Mouse (Mus musculus): ENCODE results near the gene Klc3. TPM values are rescaled to one million over a fixed set of nuclear protein-coding genes. Genes with fewer than 3 reads are reported as not detected.
A peak's percentile ranks its signal among the peaks of the same experiment; 100 is the strongest.

Klc3 gene
- polyA plus RNA-seq, 1 experiment from 2014 or later = 3.5 TPM

GRCm38 (mm10) chr7:19363881-19364280, 40.0 kb downstream of the Klc3 start:
- 0 out of 2 replicates have a peak, but pooled peaks cover 2% of the 10 kb centered on the region for H3K27me3 ChIP-seq (ENCODE audit: control insufficient read depth, insufficient read depth, low read length)
- no peak overlapping the region for H3K4me3 ChIP-seq (ENCODE audit: low read depth, low read length)
- no peaks in the 10 kb centered on the region for H3K36me3 ChIP-seq (ENCODE audit: control insufficient read depth, insufficient read depth, low read length)
- ATAC-seq (ENCODE audit: insufficient number of reproducible peaks, low FRiP score, low TSS enrichment, low read depth) (no peak), DNase-seq (ENCODE audit: low spot score) (peak; percentile 80)
- peaks cover 10% of the 10 kb centered on the region for H3K4me1 ChIP-seq (ENCODE audit: control insufficient read depth, insufficient read depth, low read length)
- WGBS = 1% methylated on average over 18 of the region's 18 CpGs
- H3K27ac ChIP-seq (replicated peaks; ENCODE audit: low read depth, low read length) = no peak overlapping the region
- no peak overlapping the region for H3K9ac ChIP-seq (ENCODE audit: low read length)
- H3K9me3 ChIP-seq (ENCODE audit: control insufficient read depth, low read length) = no peaks in the 10 kb centered on the region
- no peak overlapping the region for H3K4me2 ChIP-seq (ENCODE audit: low read depth, severe bottlenecking)

DNA sequence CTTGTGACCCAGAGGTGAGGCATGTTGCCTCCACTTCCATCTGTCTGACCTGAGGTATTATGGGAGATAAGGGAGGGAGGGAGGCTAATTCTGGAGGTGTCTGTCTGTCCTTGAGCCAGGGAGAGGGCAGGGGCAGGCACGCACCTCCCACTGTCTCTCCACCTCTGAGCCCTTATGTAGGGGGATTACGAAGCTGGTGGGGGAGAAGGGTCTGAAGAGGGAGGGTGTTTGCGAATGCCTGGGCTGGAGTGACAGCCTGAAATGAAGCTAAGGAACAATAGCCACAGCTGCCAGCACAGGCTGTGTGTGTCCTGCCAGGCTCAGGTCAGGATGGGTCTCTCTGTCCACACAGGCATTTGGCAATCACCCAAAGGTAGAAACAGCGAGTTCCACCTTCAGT, 41.6 kb downstream of the Klc3 start:
- peaks cover 13% of the 10 kb centered on the region for H3K4me1 ChIP-seq (ENCODE audit: control insufficient read depth, insufficient read depth, low read length)
- no peaks in the 10 kb centered on the region for H3K9me3 ChIP-seq (ENCODE audit: control insufficient read depth, low read length)
- no peak overlapping the region for H3K4me2 ChIP-seq (ENCODE audit: low read depth, severe bottlenecking)
- H3K27ac ChIP-seq (replicated peaks; ENCODE audit: low read depth, low read length) = no peak overlapping the region
- 68% methylated on average over 4 of the region's 4 CpGs for WGBS
- H3K27me3 ChIP-seq (ENCODE audit: control insufficient read depth, insufficient read depth, low read length) = 0 out of 2 replicates have a peak, but pooled peaks cover 2% of the 10 kb centered on the region
- H3K9ac ChIP-seq (ENCODE audit: low read length) = no peak overlapping the region
- no peak overlapping the region; the same call in 1 of the 2 replicates for H3K4me3 ChIP-seq (ENCODE audit: low read depth, low read length)
- ATAC-seq (ENCODE audit: insufficient number of reproducible peaks, low FRiP score, low TSS enrichment, low read depth) (no peak), DNase-seq (ENCODE audit: low spot score) (no peak)
- peaks cover 3% of the 10 kb centered on the region; the same call in 1 of the 2 replicates for H3K36me3 ChIP-seq (ENCODE audit: control insufficient read depth, insufficient read depth, low read length)

GRCm38 (mm10) chr7:19361720-19362119, 42.2 kb downstream of the Klc3 start:
- ATAC-seq (ENCODE audit: insufficient number of reproducible peaks, low FRiP score, low TSS enrichment, low read depth) (no peak), DNase-seq (ENCODE audit: low spot score) (peak; percentile 82)
- H3K4me1 ChIP-seq (ENCODE audit: control insufficient read depth, insufficient read depth, low read length) = peaks cover 13% of the 10 kb centered on the region
- H3K27me3 ChIP-seq (ENCODE audit: control insufficient read depth, insufficient read depth, low read length) = 0 out of 2 replicates have a peak, but pooled peaks cover 2% of the 10 kb centered on the region
- peak overlapping the region; percentile 68 for H3K4me3 ChIP-seq (ENCODE audit: low read depth, low read length)
- H3K27ac ChIP-seq (replicated peaks; ENCODE audit: low read depth, low read length) = no peak overlapping the region
- 12% methylated on average over 16 of the region's 16 CpGs for WGBS
- H3K9me3 ChIP-seq (ENCODE audit: control insufficient read depth, low read length) = no peaks in the 10 kb centered on the region
- H3K36me3 ChIP-seq (ENCODE audit: control insufficient read depth, insufficient read depth, low read length) = peaks cover 5% of the 10 kb centered on the region; the same call in 1 of the 2 replicates
- H3K9ac ChIP-seq (ENCODE audit: low read length) = peak overlapping the region; percentile 40; the same call in 1 of the 2 replicates
- H3K4me2 ChIP-seq (ENCODE audit: low read depth, severe bottlenecking) = peak overlapping the region; percentile 91

GRCm38 (mm10) chr7:19360944-19361343, 43.0 kb downstream of the Klc3 start:
- H3K27me3 ChIP-seq (ENCODE audit: control insufficient read depth, insufficient read depth, low read length) = 0 out of 2 replicates have a peak, but pooled peaks cover 2% of the 10 kb centered on the region
- peak overlapping the region; percentile 40 for H3K9ac ChIP-seq (ENCODE audit: low read length)
- WGBS = 0% methylated on average over 27 of the region's 27 CpGs
- peaks cover 13% of the 10 kb centered on the region for H3K4me1 ChIP-seq (ENCODE audit: control insufficient read depth, insufficient read depth, low read length)
- no peaks in the 10 kb centered on the region for H3K9me3 ChIP-seq (ENCODE audit: control insufficient read depth, low read length)
- H3K4me2 ChIP-seq (ENCODE audit: low read depth, severe bottlenecking) = peak overlapping the region; percentile 91
- H3K4me3 ChIP-seq (ENCODE audit: low read depth, low read length) = peak overlapping the region; percentile 68
- peak; percentile 71; the same call in 1 of the 2 replicates for ATAC-seq (ENCODE audit: insufficient number of reproducible peaks, low FRiP score, low TSS enrichment, low read depth)
- DNase-seq (ENCODE audit: low spot score) = peak; percentile 92
- H3K36me3 ChIP-seq (ENCODE audit: control insufficient read depth, insufficient read depth, low read length) = peaks cover 5% of the 10 kb centered on the region; the same call in 1 of the 2 replicates
- no peak overlapping the region for H3K27ac ChIP-seq (replicated peaks; ENCODE audit: low read depth, low read length)

GRCm38 (mm10) chr7:19359892-19360641, 43.8 kb downstream of the Klc3 start:
- H3K27ac ChIP-seq (replicated peaks; ENCODE audit: low read depth, low read length) = 0 out of 2 replicates have a peak overlapping the region, but pooled peaks have one; percentile 9
- no peaks in the 10 kb centered on the region for H3K9me3 ChIP-seq (ENCODE audit: control insufficient read depth, low read length)
- peak; percentile 84 for DNase-seq (ENCODE audit: low spot score)
- peak overlapping the region; percentile 68 for H3K4me3 ChIP-seq (ENCODE audit: low read depth, low read length)
- peaks cover 5% of the 10 kb centered on the region; the same call in 1 of the 2 replicates for H3K36me3 ChIP-seq (ENCODE audit: control insufficient read depth, insufficient read depth, low read length)
- peak; percentile 78; the same call in 1 of the 2 replicates for ATAC-seq (ENCODE audit: insufficient number of reproducible peaks, low FRiP score, low TSS enrichment, low read depth)
- H3K4me1 ChIP-seq (ENCODE audit: control insufficient read depth, insufficient read depth, low read length) = peaks cover 13% of the 10 kb centered on the region
- peak overlapping the region; percentile 91 for H3K4me2 ChIP-seq (ENCODE audit: low read depth, severe bottlenecking)
- WGBS = under 1% methylated on average over 44 of the region's 45 CpGs
- H3K27me3 ChIP-seq (ENCODE audit: control insufficient read depth, insufficient read depth, low read length) = 0 out of 2 replicates have a peak, but pooled peaks cover 2% of the 10 kb centered on the region
- H3K9ac ChIP-seq (ENCODE audit: low read length) = peak overlapping the region; percentile 55

GRCm38 (mm10) chr7:19359299-19359891, 44.5 kb downstream of the Klc3 start, which contains the start of the genes Cd3eap and Ppp1r13l:
Cd3eap (minus strand) TSS chr7:19359483.
Ppp1r13l (plus strand) TSS chr7:19359749.
- H3K4me3 ChIP-seq (ENCODE audit: low read depth, low read length) = peak within 1 kb of the TSS; percentile 68
- 0 out of 2 replicates have a peak, but pooled peaks cover 2% of the 10 kb centered on the region for H3K27me3 ChIP-seq (ENCODE audit: control insufficient read depth, insufficient read depth, low read length)
- peak within 1 kb of the TSS; percentile 91 for H3K4me2 ChIP-seq (ENCODE audit: low read depth, severe bottlenecking)
- H3K9me3 ChIP-seq (ENCODE audit: control insufficient read depth, low read length) = no peaks in the 10 kb centered on the region
- WGBS = under 1% methylated on average over 31 of the region's 31 CpGs
- DNase-seq (ENCODE audit: low spot score) (peak; percentile 89), ATAC-seq (ENCODE audit: insufficient number of reproducible peaks, low FRiP score, low TSS enrichment, low read depth) (peak; percentile 55; the same call in 1 of the 2 replicates)
- H3K36me3 ChIP-seq (ENCODE audit: control insufficient read depth, insufficient read depth, low read length) = peaks cover 5% of the 10 kb centered on the region; the same call in 1 of the 2 replicates
- H3K9ac ChIP-seq (ENCODE audit: low read length) = peak within 1 kb of the TSS; percentile 55
- 0 out of 2 replicates have a peak within 1 kb of the TSS, but pooled peaks have one; percentile 9 for H3K27ac ChIP-seq (replicated peaks; ENCODE audit: low read depth, low read length)
- peaks cover 13% of the 10 kb centered on the region for H3K4me1 ChIP-seq (ENCODE audit: control insufficient read depth, insufficient read depth, low read length)

GRCm38 (mm10) chr7:19358634-19359033, 45.3 kb downstream of the Klc3 start:
- DNase-seq (ENCODE audit: low spot score) (no peak), ATAC-seq (ENCODE audit: insufficient number of reproducible peaks, low FRiP score, low TSS enrichment, low read depth) (no peak)
- peaks cover 13% of the 10 kb centered on the region for H3K4me1 ChIP-seq (ENCODE audit: control insufficient read depth, insufficient read depth, low read length)
- H3K4me2 ChIP-seq (ENCODE audit: low read depth, severe bottlenecking) = peak overlapping the region; percentile 91
- 0 out of 2 replicates have a peak, but pooled peaks cover 2% of the 10 kb centered on the region for H3K27me3 ChIP-seq (ENCODE audit: control insufficient read depth, insufficient read depth, low read length)
- peak overlapping the region; percentile 68 for H3K4me3 ChIP-seq (ENCODE audit: low read depth, low read length)
- H3K9me3 ChIP-seq (ENCODE audit: control insufficient read depth, low read length) = no peaks in the 10 kb centered on the region
- peak overlapping the region; percentile 55 for H3K9ac ChIP-seq (ENCODE audit: low read length)
- H3K27ac ChIP-seq (replicated peaks; ENCODE audit: low read depth, low read length) = no peak overlapping the region
- 23% methylated on average over 13 of the region's 13 CpGs for WGBS
- peaks cover 5% of the 10 kb centered on the region; the same call in 1 of the 2 replicates for H3K36me3 ChIP-seq (ENCODE audit: control insufficient read depth, insufficient read depth, low read length)
